Mouse (Mus musculus) limb, embryonic 13.5 days (tissue): ENCODE data around the gene Ntng1. TPM values are rescaled to one million over a fixed set of nuclear protein-coding genes. Genes with fewer than 3 reads are reported as not detected.
A peak's percentile ranks its signal among the peaks of the same experiment; 100 is the strongest.

ENCODE experiments used
- ATAC-seq: fragments of 200-750 bp; cut with Nextera tagmentation; 2 replicates; pipeline ENCODE4 v1.8.0; 2017; ENCODE audit warnings: low read depth, moderate number of reproducible peaks, moderate TSS enrichment; ENCODE audit not compliant: low FRiP score
- H3K27ac ChIP-seq: fragments of 300-500 bp; sonication (generic); 2 replicates; pipeline ENCODE4 v1.5.1; 2015; ENCODE audit warnings: inconsistent platforms, mild to moderate bottlenecking, moderate library complexity
- H3K27me3 ChIP-seq: fragments of 300-500 bp; sonication (generic); 2 replicates; pipeline ENCODE4 v1.6.1; 2015; ENCODE audit warnings: mild to moderate bottlenecking, inconsistent platforms
- H3K36me3 ChIP-seq: fragments of 300-500 bp; sonication (generic); 2 replicates; pipeline ENCODE4 v1.6.1; 2015; ENCODE audit warnings: inconsistent platforms, mild to moderate bottlenecking, moderate library complexity
- H3K4me1 ChIP-seq: fragments of 300-500 bp; sonication (generic); 2 replicates; pipeline ENCODE4 v1.6.1; 2015; ENCODE audit warnings: inconsistent platforms
- H3K4me2 ChIP-seq: fragments of 300-500 bp; sonication (generic); replicated peaks from 2 replicates; pipeline ENCODE4 v1.6.1; 2015; ENCODE audit warnings: inconsistent platforms, mild to moderate bottlenecking, moderate library complexity
- H3K4me3 ChIP-seq: fragments of 300-500 bp; sonication (generic); 2 replicates; pipeline ENCODE4 v1.5.1; 2015; ENCODE audit warnings: moderate library complexity, mild to moderate bottlenecking, inconsistent platforms
- H3K9ac ChIP-seq: fragments of 300-500 bp; sonication (generic); 2 replicates; pipeline ENCODE4 v1.6.1; 2015; ENCODE audit warnings: mild to moderate bottlenecking, inconsistent platforms
- H3K9me3 ChIP-seq: fragments of 300-500 bp; sonication (generic); 2 replicates; pipeline ENCODE4 v1.6.1; 2016; ENCODE audit warnings: inconsistent platforms
- WGBS: fragments of 180-500 bp; shearing (Covaris S2); methylation state at CpG from one replicate; pipeline ENCODE4 v1.1.7; 2015; 5-methylcytosine and 5-hydroxymethylcytosine counted together
- polyA plus RNA-seq: library from polyadenylated mRNA; unstranded; fragments of >200 nt; fragmentation: Nextera tagmentation; extraction: Ambion mirVana; gene quantifications from 2 replicates; pipeline ENCODE4 v1.2.1, GENCODE M21; 2015

The Ntng1 gene
- polyA plus RNA-seq, 1 experiment from 2014 or later, result 8.6 TPM

DNA sequence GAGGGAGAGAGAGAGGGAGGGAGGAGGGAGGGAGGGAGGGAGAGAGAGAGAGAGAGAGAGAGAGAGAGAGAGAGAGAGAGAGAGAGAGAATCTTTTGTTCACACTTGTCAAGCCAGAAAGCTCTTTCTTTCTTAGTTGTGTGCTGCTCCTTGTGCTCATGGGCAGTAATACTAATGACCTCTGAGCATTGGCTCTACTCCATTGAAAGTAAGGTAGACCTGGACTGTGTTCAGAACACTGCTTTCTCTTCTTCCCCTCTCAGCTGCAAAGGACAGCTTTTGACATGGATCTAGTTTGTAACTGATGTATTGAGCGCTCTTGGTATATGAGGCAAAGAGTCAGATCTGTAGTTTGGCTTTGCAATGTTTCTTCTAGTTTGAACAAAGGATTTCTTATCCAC, 334.7 kb downstream of the Ntng1 start:
- Histone ChIP-seq H3K4me2 (no peak overlapping the region), H3K4me1 (no peaks in the 10 kb centered on the region), H3K9me3 (no peaks in the 10 kb centered on the region), H3K27ac (no peak overlapping the region), H3K9ac (no peak overlapping the region), H3K36me3 (no peaks in the 10 kb centered on the region), H3K27me3 (no peaks in the 10 kb centered on the region), H3K4me3 (no peak overlapping the region)
- WGBS, result 92% methylated on average over 1 of the region's 1 CpGs
- no peak for ATAC-seq

DNA sequence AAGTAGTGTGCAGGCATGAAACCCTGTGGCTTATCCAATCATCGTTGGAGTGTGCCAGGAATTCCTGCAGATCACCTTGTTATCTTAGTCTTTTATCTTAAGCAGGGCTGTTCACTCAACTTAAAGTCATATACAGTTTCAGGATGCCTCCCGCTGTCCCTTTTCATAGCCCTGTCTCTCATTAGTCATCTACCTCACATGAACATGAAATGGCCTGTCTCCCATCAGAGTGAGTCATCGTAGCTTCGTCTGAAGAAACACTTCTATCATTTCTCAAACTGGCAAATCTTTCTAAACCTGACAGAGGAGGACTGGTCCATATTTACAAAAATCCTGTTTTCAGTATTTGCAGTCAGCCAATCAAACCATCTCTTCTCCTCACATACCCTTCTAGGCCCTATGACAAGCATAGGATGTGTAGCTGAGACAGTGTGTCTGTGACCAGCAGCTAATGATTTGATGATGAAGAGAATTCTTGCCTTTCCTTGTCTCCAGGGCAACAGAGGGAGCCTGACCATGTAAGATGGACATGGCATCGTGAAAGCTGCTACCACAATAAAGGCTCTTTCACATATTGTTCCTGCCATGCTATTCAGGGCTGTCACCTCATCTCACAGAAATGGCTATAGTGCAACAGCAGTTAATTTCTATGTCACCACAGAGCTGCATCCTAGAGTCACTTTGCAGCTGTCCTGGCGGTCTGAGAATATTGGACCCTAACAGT, 336.4 kb downstream of the Ntng1 start:
- Histone ChIP-seq H3K9ac (no peak overlapping the region), H3K27me3 (no peaks in the 10 kb centered on the region), H3K4me2 (no peak overlapping the region), H3K9me3 (no peaks in the 10 kb centered on the region), H3K27ac (no peak overlapping the region), H3K36me3 (no peaks in the 10 kb centered on the region), H3K4me1 (no peaks in the 10 kb centered on the region), H3K4me3 (no peak overlapping the region)
- no peak for ATAC-seq
- 80% methylated on average over 6 of the region's 6 CpGs for WGBS

DNA sequence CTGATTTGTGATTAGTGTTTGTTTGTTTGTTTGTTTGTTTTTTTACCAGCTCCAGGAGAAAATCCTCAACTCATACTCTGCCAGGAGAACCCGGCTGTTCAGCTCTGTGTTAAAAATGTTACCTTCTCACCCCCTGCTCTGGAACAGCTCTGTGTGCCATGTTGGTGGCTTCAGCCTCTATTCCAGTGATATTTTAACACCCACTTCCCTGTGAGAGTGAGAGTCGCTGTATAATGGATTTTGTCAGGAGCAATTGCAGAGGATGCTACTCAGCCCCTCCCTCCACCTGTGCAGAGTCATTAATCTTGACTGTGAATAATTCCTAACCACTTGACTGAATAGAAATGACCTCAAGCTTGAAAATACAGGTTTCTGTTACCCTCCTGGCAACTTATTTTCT, 339.7 kb downstream of the Ntng1 start:
- H3K36me3 ChIP-seq, result no peaks in the 10 kb centered on the region
- no peak overlapping the region for H3K9ac ChIP-seq
- 60% methylated on average over 2 of the region's 2 CpGs for WGBS
- H3K4me2 ChIP-seq, result no peak overlapping the region
- no peak overlapping the region for H3K27ac ChIP-seq
- no peak for ATAC-seq
- no peaks in the 10 kb centered on the region for H3K27me3 ChIP-seq
- no peaks in the 10 kb centered on the region for H3K4me1 ChIP-seq
- H3K4me3 ChIP-seq, result no peak overlapping the region
- no peaks in the 10 kb centered on the region for H3K9me3 ChIP-seq

DNA sequence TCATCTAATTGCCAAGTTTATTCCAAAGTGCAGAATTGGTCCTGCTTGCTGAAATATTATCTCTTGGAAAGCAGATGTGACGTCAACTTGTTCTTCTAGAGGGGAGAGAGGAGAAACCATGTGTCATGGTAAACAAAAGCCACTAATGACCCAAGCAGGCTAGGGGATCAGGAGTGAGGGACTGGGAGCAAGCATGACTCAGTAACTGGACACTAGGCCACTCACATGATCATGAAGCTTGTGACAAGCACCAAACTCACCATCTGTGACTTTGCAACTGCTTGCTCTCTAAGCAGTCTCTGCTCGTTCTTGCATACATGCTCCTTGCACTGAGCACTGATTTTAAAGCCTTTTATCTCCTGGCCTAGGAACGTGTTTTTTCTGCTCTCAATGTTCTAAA, 340.2 kb downstream of the Ntng1 start:
- no peak overlapping the region for H3K9ac ChIP-seq
- no peaks in the 10 kb centered on the region for H3K36me3 ChIP-seq
- no peak overlapping the region for H3K4me2 ChIP-seq
- no peaks in the 10 kb centered on the region for H3K9me3 ChIP-seq
- no peaks in the 10 kb centered on the region for H3K4me1 ChIP-seq
- H3K27me3 ChIP-seq, result no peaks in the 10 kb centered on the region
- no peak for ATAC-seq
- no peak overlapping the region for H3K27ac ChIP-seq
- H3K4me3 ChIP-seq, result no peak overlapping the region
- 66% methylated on average over 3 of the region's 3 CpGs for WGBS

DNA sequence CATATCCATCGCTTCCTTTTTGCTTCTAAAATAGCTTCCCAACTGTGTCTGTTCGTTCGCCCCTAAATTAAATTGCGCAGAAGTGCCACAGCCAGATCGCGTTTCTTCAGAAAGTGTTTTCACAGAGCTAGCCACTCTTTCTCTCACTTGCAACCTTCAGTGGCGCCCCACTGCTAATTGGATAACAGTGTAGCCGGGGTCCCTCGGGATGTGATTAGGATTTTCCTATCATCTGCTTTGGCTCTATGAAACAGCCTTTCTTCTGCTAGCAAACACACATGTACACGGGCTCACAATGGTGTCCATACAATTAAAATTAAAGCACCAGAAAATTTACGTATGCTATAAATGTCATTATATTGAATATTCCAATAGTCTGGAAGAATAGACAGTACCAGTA, 346.5 kb downstream of the Ntng1 start:
- Histone ChIP-seq H3K4me3 (no peak overlapping the region), H3K9me3 (no peaks in the 10 kb centered on the region), H3K4me1 (no peaks in the 10 kb centered on the region), H3K27ac (no peak overlapping the region), H3K27me3 (no peaks in the 10 kb centered on the region), H3K9ac (no peak overlapping the region), H3K36me3 (no peaks in the 10 kb centered on the region), H3K4me2 (no peak overlapping the region)
- ATAC-seq, result no peak
- 68% methylated on average over 11 of the region's 11 CpGs for WGBS

DNA sequence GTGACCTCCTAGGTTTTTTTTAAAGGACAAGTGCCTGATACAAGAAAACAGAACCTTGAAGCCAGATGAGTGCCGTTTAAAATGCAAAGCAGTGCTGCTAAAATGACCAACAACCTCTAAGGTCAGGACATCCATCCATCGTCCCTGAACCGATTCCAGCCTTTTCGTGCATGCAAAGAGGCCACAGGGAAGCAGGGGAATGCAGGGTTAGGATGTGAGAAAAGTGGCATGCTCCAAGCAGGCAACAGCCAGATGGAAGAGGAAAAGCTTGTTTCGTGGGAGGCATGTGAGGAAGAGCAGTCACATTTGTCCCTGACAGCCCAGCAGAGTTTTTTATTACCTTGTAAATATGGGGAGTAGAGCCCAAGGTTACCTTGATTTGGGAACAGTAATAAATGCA, 360.6 kb downstream of the Ntng1 start:
- WGBS, result 6% methylated on average over 5 of the region's 5 CpGs
- no peaks in the 10 kb centered on the region for H3K36me3 ChIP-seq
- H3K27me3 ChIP-seq, result no peaks in the 10 kb centered on the region; the same call in 1 of the 2 replicates
- ATAC-seq, result no peak
- H3K9ac ChIP-seq, result no peak overlapping the region
- no peak overlapping the region for H3K4me3 ChIP-seq
- peaks cover 27% of the 10 kb centered on the region for H3K4me1 ChIP-seq
- H3K4me2 ChIP-seq, result peak overlapping the region; percentile 84; the same call in 1 of the 2 replicates
- no peak overlapping the region for H3K27ac ChIP-seq
- H3K9me3 ChIP-seq, result no peaks in the 10 kb centered on the region

DNA sequence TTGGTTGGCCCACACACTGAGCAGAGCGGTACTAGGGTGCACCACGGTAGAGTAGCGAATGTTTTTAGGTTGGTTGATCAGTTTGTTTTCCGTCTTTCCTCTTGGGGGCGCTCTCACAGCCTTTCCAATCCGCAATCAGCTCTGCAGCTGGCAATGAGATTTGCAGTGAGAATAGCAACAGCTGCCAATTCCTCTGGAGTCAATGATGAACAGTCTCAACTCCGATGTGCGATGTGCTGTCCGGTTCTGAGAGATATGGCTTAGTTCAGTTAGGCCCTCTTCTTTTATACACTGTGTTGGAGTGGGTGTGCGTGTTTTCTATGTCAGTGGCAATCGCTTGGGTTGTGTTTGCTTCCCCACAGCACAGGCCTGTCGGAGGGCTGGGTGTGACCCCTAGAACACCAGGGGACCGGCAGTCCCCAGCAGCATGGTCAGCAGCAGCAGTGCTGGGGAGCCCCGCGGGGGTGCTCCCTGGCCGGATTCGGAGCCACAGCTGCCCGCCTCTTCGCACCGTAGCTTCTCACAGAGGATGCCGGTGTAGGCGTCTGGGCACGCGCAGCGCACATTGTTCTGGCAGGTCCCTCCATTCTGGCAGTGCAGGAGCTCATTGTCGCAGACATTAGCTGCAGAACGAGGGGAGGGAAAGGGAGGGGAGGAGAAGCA, 361.4 kb downstream of the Ntng1 start:
- H3K9ac ChIP-seq, result peak overlapping the region; percentile 70
- no peak overlapping the region for H3K27ac ChIP-seq
- no peaks in the 10 kb centered on the region; the same call in 1 of the 2 replicates for H3K27me3 ChIP-seq
- H3K4me3 ChIP-seq, result peak overlapping the region; percentile 46
- H3K4me1 ChIP-seq, result peaks cover 27% of the 10 kb centered on the region
- no peaks in the 10 kb centered on the region for H3K9me3 ChIP-seq
- H3K4me2 ChIP-seq, result peak overlapping the region; percentile 84
- peak; percentile 88 for ATAC-seq
- WGBS, result 4% methylated on average over 27 of the region's 27 CpGs
- H3K36me3 ChIP-seq, result no peaks in the 10 kb centered on the region

DNA sequence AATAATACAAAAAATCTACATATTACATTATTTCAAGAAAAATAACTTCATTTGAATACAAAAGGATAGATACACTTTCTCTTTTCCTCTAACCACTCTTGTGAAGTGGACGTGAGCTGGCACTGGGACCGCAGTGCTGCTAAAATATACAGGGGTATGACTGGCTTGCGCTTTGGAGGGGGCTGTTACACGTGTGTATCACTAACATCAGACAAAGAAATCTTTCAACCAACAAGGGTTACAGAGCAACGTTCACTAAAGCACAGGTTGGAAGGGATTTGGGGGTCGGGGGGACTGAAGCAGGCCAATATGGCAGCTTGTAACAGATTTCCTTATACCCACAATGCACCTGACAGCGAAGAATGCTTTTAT, 361.9 kb downstream of the Ntng1 start:
- no peak for ATAC-seq
- Histone ChIP-seq H3K27me3 (no peaks in the 10 kb centered on the region; the same call in 1 of the 2 replicates), H3K4me3 (peak overlapping the region; percentile 46), H3K4me2 (peak overlapping the region; percentile 84), H3K36me3 (no peaks in the 10 kb centered on the region), H3K4me1 (peaks cover 27% of the 10 kb centered on the region), H3K9ac (no peak overlapping the region; the same call in 1 of the 2 replicates), H3K9me3 (no peaks in the 10 kb centered on the region), H3K27ac (no peak overlapping the region)
- 64% methylated on average over 7 of the region's 7 CpGs for WGBS

DNA sequence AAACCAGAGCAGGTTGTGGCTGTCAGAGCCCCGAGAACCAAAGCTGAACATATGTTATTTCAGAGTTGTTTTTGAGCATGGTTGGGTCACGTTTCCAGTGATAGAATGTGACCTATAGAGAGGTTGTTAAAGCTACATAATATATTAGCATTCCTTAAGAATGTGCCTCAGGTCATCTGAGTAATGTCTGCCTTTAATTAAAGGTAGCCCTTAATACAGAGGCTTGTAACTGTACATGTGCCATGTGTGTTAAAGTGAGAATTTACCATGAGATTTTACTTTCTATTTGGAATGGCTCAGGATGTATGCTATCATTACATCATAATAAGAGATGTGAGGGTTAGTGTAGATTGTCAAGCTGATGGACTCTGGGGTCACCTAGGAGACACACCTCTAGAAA, 368.6 kb downstream of the Ntng1 start:
- H3K27me3 ChIP-seq, result no peaks in the 10 kb centered on the region
- 15% methylated on average over 2 of the region's 2 CpGs for WGBS
- no peaks in the 10 kb centered on the region for H3K9me3 ChIP-seq

DNA sequence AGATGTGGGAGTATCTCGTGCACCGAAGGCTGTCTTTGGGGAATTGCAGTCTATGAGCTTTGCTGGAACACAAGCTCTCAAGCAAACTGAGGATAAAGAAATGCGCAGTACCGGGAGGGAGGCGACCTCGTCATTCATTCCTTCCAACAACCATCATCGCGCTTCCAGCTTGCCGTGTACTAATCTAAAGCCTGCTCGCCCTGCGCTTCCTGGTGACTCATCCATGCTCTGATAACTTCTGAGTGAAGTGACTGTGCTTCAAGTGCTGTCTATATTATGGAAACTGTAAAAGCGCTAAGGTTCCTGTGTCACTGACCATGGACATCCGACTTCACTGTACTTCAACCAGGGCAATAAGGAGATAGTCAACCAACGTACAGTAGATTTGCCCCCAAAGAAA, 371.7 kb downstream of the Ntng1 start:
- Histone ChIP-seq H3K27ac (no peak overlapping the region), H3K4me2 (no peak overlapping the region), H3K4me3 (no peak overlapping the region), H3K36me3 (no peaks in the 10 kb centered on the region), H3K9me3 (no peaks in the 10 kb centered on the region), H3K4me1 (peaks cover 13% of the 10 kb centered on the region; the same call in 1 of the 2 replicates), H3K27me3 (no peaks in the 10 kb centered on the region), H3K9ac (no peak overlapping the region)
- WGBS, result 91% methylated on average over 14 of the region's 14 CpGs
- ATAC-seq, result no peak

More for the DNA sequence above, 368.6 kb downstream of the Ntng1 start:
- no peak overlapping the region for H3K4me2 ChIP-seq
- H3K36me3 ChIP-seq, result no peaks in the 10 kb centered on the region
- H3K4me1 ChIP-seq, result peaks cover 13% of the 10 kb centered on the region; the same call in 1 of the 2 replicates
- H3K4me3 ChIP-seq, result no peak overlapping the region
- no peak overlapping the region for H3K27ac ChIP-seq
- no peak overlapping the region for H3K9ac ChIP-seq
- peak; percentile 64 for ATAC-seq

DNA sequence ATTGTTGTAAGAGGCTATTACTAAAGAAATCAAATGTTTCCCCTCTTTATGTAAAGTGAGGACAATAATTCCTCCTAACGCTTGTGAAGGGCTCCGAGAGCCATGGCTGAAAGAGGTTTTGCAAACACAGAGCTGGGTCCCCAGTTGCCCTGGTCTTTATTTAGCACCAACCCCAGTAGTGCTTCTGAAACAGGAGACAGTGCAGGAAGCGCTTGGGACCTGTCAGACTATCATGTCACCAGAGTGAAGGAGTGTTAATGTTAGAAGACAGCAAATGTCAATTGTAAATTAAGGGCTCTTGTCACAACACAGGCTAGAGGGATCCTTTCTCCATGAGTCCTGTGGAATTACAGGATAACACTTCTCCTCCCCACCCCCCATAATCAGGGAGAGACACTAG, 376.9 kb downstream of the Ntng1 start:
- no peaks in the 10 kb centered on the region for H3K4me1 ChIP-seq
- WGBS, result 79% methylated on average over 3 of the region's 3 CpGs
- H3K4me2 ChIP-seq, result no peak overlapping the region
- no peak overlapping the region for H3K9ac ChIP-seq
- H3K36me3 ChIP-seq, result no peaks in the 10 kb centered on the region
- H3K27ac ChIP-seq, result no peak overlapping the region
- no peak overlapping the region for H3K4me3 ChIP-seq
- H3K27me3 ChIP-seq, result no peaks in the 10 kb centered on the region
- peak; percentile 59 for ATAC-seq
- no peaks in the 10 kb centered on the region for H3K9me3 ChIP-seq

DNA sequence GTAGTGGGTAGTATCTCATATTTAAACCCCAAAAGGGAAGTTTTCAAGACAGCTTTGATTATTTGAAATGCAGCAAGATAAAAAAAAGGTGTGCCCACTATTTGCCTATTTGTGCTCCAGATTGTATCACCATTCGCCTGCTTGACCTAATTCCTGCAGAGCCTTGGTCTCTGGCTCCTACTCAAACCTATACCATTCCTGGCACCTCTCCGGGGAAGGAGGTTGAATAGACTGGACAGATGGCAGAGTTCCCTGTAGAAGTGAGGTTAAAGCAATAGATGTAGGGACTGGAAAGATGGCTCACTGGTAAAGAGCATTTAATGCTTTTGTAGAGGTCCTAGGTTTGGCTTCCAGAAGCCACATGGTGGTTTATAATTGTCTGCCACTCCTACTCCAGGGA, 378.2 kb downstream of the Ntng1 start:
- ATAC-seq, result no peak
- no peaks in the 10 kb centered on the region for H3K27me3 ChIP-seq
- no peak overlapping the region for H3K9ac ChIP-seq
- H3K9me3 ChIP-seq, result no peaks in the 10 kb centered on the region
- no peaks in the 10 kb centered on the region for H3K4me1 ChIP-seq
- no peaks in the 10 kb centered on the region for H3K36me3 ChIP-seq
- H3K4me2 ChIP-seq, result no peak overlapping the region
- no peak overlapping the region for H3K4me3 ChIP-seq
- 80% methylated on average over 2 of the region's 2 CpGs for WGBS
- H3K27ac ChIP-seq, result no peak overlapping the region
